Mouse (Mus musculus) brain, embryonic 14.5 days (tissue): Measurements from ENCODE around the gene B3galt1.

Experiments used
- CTCF ChIP-seq: fragments of 200-500 bp; IDR thresholded peaks from 2 replicates; pipeline ENCODE4 v1.5.1; 2012; ENCODE audit warnings: inconsistent platforms, mild to moderate bottlenecking, moderate library complexity, borderline replicate concordance; ENCODE audit not compliant: insufficient read depth, insufficient read length; ENCODE audit errors: extremely low read depth
- POLR2A ChIP-seq: fragments of 200-500 bp; IDR thresholded peaks from 2 replicates; pipeline ENCODE4 v1.6.1; 2012; ENCODE audit warnings: mild to moderate bottlenecking, inconsistent platforms, borderline replicate concordance; ENCODE audit not compliant: poor library complexity, insufficient read depth, insufficient read length, severe bottlenecking; ENCODE audit errors: extremely low read depth

- TF ChIP-seq POLR2A (no peak), CTCF (no peak)
Measured at GRCm38 (mm10) chr2:68020251-68020680, 454.6 kb downstream of the B3galt1 start.
